Mouse (Mus musculus): ENCODE results near the gene Cdk15. TPM values are rescaled to one million over a fixed set of nuclear protein-coding genes. Genes with fewer than 3 reads are reported as not detected.
A peak's percentile ranks its signal among the peaks of the same experiment; 100 is the strongest.

The Cdk15 gene
- polyA plus RNA-seq, 1 experiment = 0.44 TPM

- Histone ChIP-seq H3K27me3 (ENCODE audit: control insufficient read depth, insufficient read depth, insufficient read length) (no peaks in the 10 kb centered on the region), H3K4me2 (ENCODE audit: low read depth) (no peak overlapping the region), H3ac (ENCODE audit: control insufficient read depth, insufficient read length) (no peak overlapping the region), H3K36me3 (ENCODE audit: control insufficient read depth, insufficient read depth) (no peaks in the 10 kb centered on the region), H3K4me3 (no peak overlapping the region), H3K79me2 (ENCODE audit: control insufficient read depth, insufficient read depth) (no peaks in the 10 kb centered on the region)
- TF ChIP-seq TCF3 (IDR thresholded peaks at IDR 0.05; ENCODE audit: insufficient read length, low read depth) (no peak), MYOG (IDR thresholded peaks at IDR 0.05; ENCODE audit: control insufficient read depth in 1 of 3, insufficient read depth in 1 of 3, insufficient read length in 2 of 3, low read depth in 2 of 3) (no peak), E2F4 (IDR thresholded peaks at IDR 0.05; ENCODE audit: insufficient read depth) (no peak), POLR2A (IDR thresholded peaks at IDR 0.05; ENCODE audit: insufficient read length, low read depth) (no peak), USF1 (IDR thresholded peaks at IDR 0.05; ENCODE audit: low read depth) (no peak), REST (IDR thresholded peaks at IDR 0.05; ENCODE audit: insufficient read depth, insufficient read length) (no peak)
Measured at GRCm38 (mm10) chr1:59228552-59228951, 28.2 kb upstream of the Cdk15 start.

DNA sequence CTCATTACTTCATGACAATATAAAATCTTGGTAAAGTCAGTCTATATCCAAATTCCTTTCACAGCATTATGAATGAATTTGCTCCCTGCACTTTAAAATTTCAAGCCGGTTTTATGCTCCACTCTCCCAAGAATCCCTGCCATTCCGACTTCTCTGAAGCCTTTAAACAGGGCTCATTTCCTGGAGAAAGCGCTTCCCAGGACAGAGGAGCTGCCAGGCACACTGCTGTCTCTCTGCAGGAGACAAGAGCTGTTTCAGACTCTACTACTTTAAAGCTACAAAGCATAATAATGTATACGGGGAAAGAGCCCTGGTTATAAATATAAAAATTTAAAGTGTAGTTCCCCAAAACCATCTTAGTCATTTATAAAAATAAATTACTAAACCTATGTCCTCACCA lies 27.5 kb upstream of the Cdk15 start:
- H3K4me3 ChIP-seq = no peak overlapping the region
- TF ChIP-seq TCF12 (IDR thresholded peaks at IDR 0.05; ENCODE audit: insufficient read depth, poor library complexity, severe bottlenecking) (no peak), E2F4 (IDR thresholded peaks at IDR 0.05; ENCODE audit: insufficient read depth) (no peak), SRF (IDR thresholded peaks at IDR 0.05; ENCODE audit: control insufficient read depth, insufficient read length, low read depth) (no peak), REST (IDR thresholded peaks at IDR 0.05; ENCODE audit: insufficient read depth, insufficient read length) (no peak), MYOD1 (IDR thresholded peaks at IDR 0.05; ENCODE audit: control insufficient read depth in 1 of 3, insufficient read length in 2 of 3, low read depth in 2 of 3) (no peak), TCF3 (IDR thresholded peaks at IDR 0.05; ENCODE audit: insufficient read length, low read depth) (no peak), CEBPB (IDR thresholded peaks at IDR 0.05; ENCODE audit: insufficient read depth, poor library complexity, severe bottlenecking) (no peak), MAX (IDR thresholded peaks at IDR 0.05; ENCODE audit: low read depth) (no peak), USF1 (IDR thresholded peaks at IDR 0.05; ENCODE audit: low read depth) (no peak), MYOG (IDR thresholded peaks at IDR 0.05; ENCODE audit: control insufficient read depth in 1 of 3, insufficient read depth in 1 of 3, insufficient read length in 2 of 3, low read depth in 2 of 3) (no peak), POLR2AphosphoS2 (IDR thresholded peaks at IDR 0.05; ENCODE audit: insufficient read length, low read depth) (no peak), POLR2A (IDR thresholded peaks at IDR 0.05; ENCODE audit: insufficient read length, low read depth) (no peak)
- H3K27me3 ChIP-seq (ENCODE audit: control insufficient read depth, insufficient read depth, insufficient read length) = no peaks in the 10 kb centered on the region
- H3K4me2 ChIP-seq (ENCODE audit: low read depth) = no peak overlapping the region
- no peaks in the 10 kb centered on the region for H3K36me3 ChIP-seq (ENCODE audit: control insufficient read depth, insufficient read depth)
- H3ac ChIP-seq (ENCODE audit: control insufficient read depth, insufficient read length) = no peak overlapping the region
- H3K79me2 ChIP-seq (ENCODE audit: control insufficient read depth, insufficient read depth) = no peaks in the 10 kb centered on the region

DNA sequence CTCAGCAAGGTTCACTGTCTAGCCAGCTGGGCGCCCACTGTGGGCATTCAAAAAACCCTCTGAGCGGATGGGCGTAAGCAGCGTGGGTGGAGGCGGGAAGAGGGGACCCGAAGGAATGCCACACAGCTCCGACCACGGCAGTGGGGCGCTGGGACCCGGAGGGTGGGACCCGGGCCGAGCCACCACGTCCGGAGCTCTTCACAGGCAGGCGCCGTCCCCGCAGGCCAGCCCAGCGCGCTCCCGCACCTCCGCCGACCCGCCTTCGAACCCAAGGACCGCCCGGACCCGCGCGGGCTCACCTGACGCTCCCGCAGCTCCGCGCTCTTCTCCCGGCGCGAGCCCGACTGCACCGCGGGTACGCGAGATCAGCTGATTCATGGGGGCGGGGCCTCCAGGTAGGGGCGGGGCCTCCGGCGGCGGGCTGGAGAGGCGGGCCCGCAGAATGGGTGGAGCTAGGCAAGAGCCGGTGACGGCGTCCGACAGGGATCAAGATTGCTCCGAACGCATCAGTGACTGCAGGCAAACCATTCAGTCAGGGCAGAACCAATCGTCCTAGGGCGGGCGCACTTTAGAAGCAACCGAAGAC lies 19.8 kb upstream of the Cdk15 start, which contains the start of gene Als2:
TSS of gene Als2 (minus strand) at position 376 of the 586 bp plus-strand sequence.
- Histone ChIP-seq H3K27me3 (ENCODE audit: control insufficient read depth, insufficient read depth, insufficient read length) (no peaks in the 10 kb centered on the region), H3K36me3 (ENCODE audit: control insufficient read depth, insufficient read depth) (no peaks in the 10 kb centered on the region), H3ac (ENCODE audit: control insufficient read depth, insufficient read length) (peak within 1 kb of the TSS; percentile 37), H3K4me2 (ENCODE audit: low read depth) (peak within 1 kb of the TSS; percentile 98), H3K4me3 (peak within 1 kb of the TSS; percentile 64), H3K79me2 (ENCODE audit: control insufficient read depth, insufficient read depth) (peaks cover 13% of the 10 kb centered on the region)
- TF ChIP-seq CEBPB (IDR thresholded peaks at IDR 0.05; ENCODE audit: insufficient read depth, poor library complexity, severe bottlenecking) (no peak), SRF (IDR thresholded peaks at IDR 0.05; ENCODE audit: control insufficient read depth, insufficient read length, low read depth) (no peak), POLR2AphosphoS2 (IDR thresholded peaks at IDR 0.05; ENCODE audit: insufficient read length, low read depth) (peak; percentile 82), TCF12 (IDR thresholded peaks at IDR 0.05; ENCODE audit: insufficient read depth, poor library complexity, severe bottlenecking) (no peak), MYOD1 (IDR thresholded peaks at IDR 0.05; ENCODE audit: control insufficient read depth in 1 of 3, insufficient read length in 2 of 3, low read depth in 2 of 3) (peak in 1 of 3 experiments; percentile 1), TCF3 (IDR thresholded peaks at IDR 0.05; ENCODE audit: insufficient read length, low read depth) (no peak), USF1 (IDR thresholded peaks at IDR 0.05; ENCODE audit: low read depth) (no peak), E2F4 (IDR thresholded peaks at IDR 0.05; ENCODE audit: insufficient read depth) (peak; percentile 25), MYOG (IDR thresholded peaks at IDR 0.05; ENCODE audit: control insufficient read depth in 1 of 3, insufficient read depth in 1 of 3, insufficient read length in 2 of 3, low read depth in 2 of 3) (peak in 1 of 3 experiments; percentile 20), POLR2A (IDR thresholded peaks at IDR 0.05; ENCODE audit: insufficient read length, low read depth) (peak; percentile 90), MAX (IDR thresholded peaks at IDR 0.05; ENCODE audit: low read depth) (no peak), REST (IDR thresholded peaks at IDR 0.05; ENCODE audit: insufficient read depth, insufficient read length) (no peak)

GRCm38 (mm10) chr1:59237614-59238211 lies 19.0 kb upstream of the Cdk15 start:
- H3K27me3 ChIP-seq (ENCODE audit: control insufficient read depth, insufficient read depth, insufficient read length) = no peaks in the 10 kb centered on the region
- H3K79me2 ChIP-seq (ENCODE audit: control insufficient read depth, insufficient read depth) = peaks cover 13% of the 10 kb centered on the region

More at GRCm38 (mm10) chr1:59237614-59238211, 19.0 kb upstream of the Cdk15 start:
- Histone ChIP-seq H3K4me2 (ENCODE audit: low read depth) (peak overlapping the region; percentile 98), H3K36me3 (ENCODE audit: control insufficient read depth, insufficient read depth) (no peaks in the 10 kb centered on the region), H3ac (ENCODE audit: control insufficient read depth, insufficient read length) (peak overlapping the region; percentile 37), H3K4me3 (peak overlapping the region; percentile 64)
- TF ChIP-seq TCF12 (IDR thresholded peaks at IDR 0.05; ENCODE audit: insufficient read depth, poor library complexity, severe bottlenecking) (no peak), TCF3 (IDR thresholded peaks at IDR 0.05; ENCODE audit: insufficient read length, low read depth) (no peak), USF1 (IDR thresholded peaks at IDR 0.05; ENCODE audit: low read depth) (no peak), CEBPB (IDR thresholded peaks at IDR 0.05; ENCODE audit: insufficient read depth, poor library complexity, severe bottlenecking) (no peak), REST (IDR thresholded peaks at IDR 0.05; ENCODE audit: insufficient read depth, insufficient read length) (no peak), SRF (IDR thresholded peaks at IDR 0.05; ENCODE audit: control insufficient read depth, insufficient read length, low read depth) (no peak), MYOG (IDR thresholded peaks at IDR 0.05; ENCODE audit: control insufficient read depth in 1 of 3, insufficient read depth in 1 of 3, insufficient read length in 2 of 3, low read depth in 2 of 3) (no peak), POLR2A (IDR thresholded peaks at IDR 0.05; ENCODE audit: insufficient read length, low read depth) (no peak), POLR2AphosphoS2 (IDR thresholded peaks at IDR 0.05; ENCODE audit: insufficient read length, low read depth) (no peak), MYOD1 (IDR thresholded peaks at IDR 0.05; ENCODE audit: control insufficient read depth in 1 of 3, insufficient read length in 2 of 3, low read depth in 2 of 3) (no peak)
